Mouse (Mus musculus) forebrain, embryonic 16.5 days (tissue): ENCODE measurements around the gene Rhob. TPM values are rescaled to one million over a fixed set of nuclear protein-coding genes. Genes with fewer than 3 reads are reported as not detected.

Experiments
- ATAC-seq: fragments of 200-750 bp; cut with Nextera tagmentation; 2 replicates; pipeline ENCODE4 v1.8.0; 2017; ENCODE audit warnings: mild to moderate bottlenecking, moderate library complexity
- H3K27ac ChIP-seq: fragments of 300-500 bp; sonication (generic); 2 replicates; pipeline ENCODE4 v1.5.1; 2014; ENCODE audit warnings: low read length, control low read depth
- H3K27me3 ChIP-seq: fragments of 300-500 bp; sonication (generic); replicated peaks from 2 replicates; pipeline ENCODE4 v1.6.1; 2014; ENCODE audit warnings: low read length; ENCODE audit not compliant: control insufficient read depth, insufficient read depth
- H3K36me3 ChIP-seq: fragments of 300-500 bp; sonication (generic); 2 replicates; pipeline ENCODE4 v1.6.1; 2014; ENCODE audit not compliant: control insufficient read depth, insufficient read depth
- H3K4me1 ChIP-seq: fragments of 300-500 bp; sonication (generic); replicated peaks from 2 replicates; pipeline ENCODE4 v1.6.1; 2014; ENCODE audit warnings: low read length; ENCODE audit not compliant: control insufficient read depth, insufficient read depth
- H3K4me2 ChIP-seq: fragments of 300-500 bp; sonication (generic); 2 replicates; pipeline ENCODE4 v1.6.1; 2014; ENCODE audit warnings: mild to moderate bottlenecking, low read length, control low read depth
- H3K4me3 ChIP-seq: fragments of 300-500 bp; sonication (generic); replicated peaks from 2 replicates; pipeline ENCODE4 v1.5.1; 2014; ENCODE audit warnings: mild to moderate bottlenecking, low read length, control low read depth
- H3K9ac ChIP-seq: fragments of 300-500 bp; sonication (generic); replicated peaks from 2 replicates; pipeline ENCODE4 v1.6.1; 2014; ENCODE audit warnings: low read depth, low read length, control low read depth
- H3K9me3 ChIP-seq: fragments of 300-500 bp; sonication (generic); 2 replicates; pipeline ENCODE4 v1.6.1; 2016; ENCODE audit warnings: low read length; ENCODE audit not compliant: control insufficient read depth
- WGBS: fragments of 180-500 bp; shearing (Covaris S2); extraction: QIAGEN DNeasy Blood & Tissue Kit; methylation state at CpG from one replicate; pipeline ENCODE4 v1.1.7; 2014; 5-methylcytosine and 5-hydroxymethylcytosine counted together
- polyA plus RNA-seq: library from polyadenylated mRNA; unstranded; fragments of >200 nt; fragmentation: Nextera tagmentation; extraction: Ambion mirVana; gene quantifications from 2 replicates; pipeline ENCODE4 v1.2.1, GENCODE M21; 2015

The Rhob gene
- polyA plus RNA-seq, 1 experiment from 2014 or later: 70.3 TPM

DNA sequence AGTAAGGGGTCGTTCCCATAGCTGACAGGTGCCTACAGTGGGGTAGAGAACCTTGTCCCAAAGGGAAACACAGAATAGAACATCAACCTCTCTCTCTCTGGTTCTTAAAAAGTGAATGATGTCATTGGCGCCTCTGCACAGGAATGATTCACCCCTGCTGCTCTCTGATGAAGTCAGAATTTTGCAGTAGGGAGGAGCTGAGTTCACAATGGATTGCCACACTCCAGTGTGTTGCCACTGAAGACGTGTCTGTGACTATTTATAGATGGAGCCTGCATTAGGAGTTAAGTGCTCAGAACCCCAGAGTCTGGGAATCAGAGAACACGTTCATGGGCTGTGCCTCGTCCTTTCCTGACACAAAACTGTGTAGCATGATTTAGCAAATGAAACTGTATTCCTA lies 9.9 kb upstream of the Rhob start:
- 58% methylated on average over 5 of the region's 5 CpGs for WGBS
- no peak overlapping the region for H3K4me3 ChIP-seq
- no peak for ATAC-seq

DNA sequence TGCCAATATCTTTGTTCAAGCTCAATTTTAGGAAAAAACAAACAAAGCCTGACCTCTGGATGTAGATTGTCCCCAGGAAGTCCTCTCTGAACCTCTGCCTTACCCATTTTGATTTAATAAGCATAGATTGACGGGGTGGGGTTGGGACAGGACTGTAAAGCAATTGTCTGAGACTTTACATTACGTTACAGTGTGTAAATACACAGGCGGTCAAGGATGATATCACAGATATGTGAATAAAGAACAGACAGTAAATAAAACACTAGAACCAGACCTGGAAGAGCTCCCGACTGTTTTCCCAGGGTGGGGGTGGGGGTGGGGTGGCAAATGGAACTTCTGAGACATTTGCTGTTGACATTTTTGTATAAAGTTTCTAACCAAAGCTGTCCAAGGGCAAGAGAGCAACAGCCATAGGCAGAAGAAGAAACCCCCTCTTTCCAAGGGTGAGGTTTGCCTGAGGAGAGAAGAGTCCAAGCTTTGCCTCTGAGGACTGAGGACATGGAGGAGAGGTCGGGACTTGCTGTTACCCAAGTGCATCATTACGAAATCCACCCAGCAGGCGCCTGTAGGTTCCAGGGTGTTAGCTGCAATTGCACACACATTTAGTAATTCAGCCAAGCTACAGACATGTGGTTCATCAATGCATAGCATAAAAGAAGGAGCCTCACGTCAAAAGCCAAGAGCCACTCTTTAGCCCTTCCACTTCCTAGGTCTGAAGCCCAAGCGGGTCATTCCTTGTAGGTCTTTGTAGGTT lies 7.3 kb upstream of the Rhob start:
- Histone ChIP-seq H3K4me2 (no peak overlapping the region), H3K4me1 (no peaks in the 10 kb centered on the region), H3K9ac (no peak overlapping the region), H3K27me3 (no peaks in the 10 kb centered on the region), H3K4me3 (no peak overlapping the region), H3K9me3 (no peaks in the 10 kb centered on the region), H3K36me3 (no peaks in the 10 kb centered on the region), H3K27ac (no peak overlapping the region)
- ATAC-seq: no peak
- WGBS: 82% methylated on average over 9 of the region's 9 CpGs

More for the DNA sequence above, 9.9 kb upstream of the Rhob start:
- Histone ChIP-seq H3K4me1 (no peaks in the 10 kb centered on the region), H3K9me3 (no peaks in the 10 kb centered on the region), H3K36me3 (no peaks in the 10 kb centered on the region), H3K9ac (no peak overlapping the region), H3K27ac (no peak overlapping the region), H3K4me2 (no peak overlapping the region), H3K27me3 (no peaks in the 10 kb centered on the region)

DNA sequence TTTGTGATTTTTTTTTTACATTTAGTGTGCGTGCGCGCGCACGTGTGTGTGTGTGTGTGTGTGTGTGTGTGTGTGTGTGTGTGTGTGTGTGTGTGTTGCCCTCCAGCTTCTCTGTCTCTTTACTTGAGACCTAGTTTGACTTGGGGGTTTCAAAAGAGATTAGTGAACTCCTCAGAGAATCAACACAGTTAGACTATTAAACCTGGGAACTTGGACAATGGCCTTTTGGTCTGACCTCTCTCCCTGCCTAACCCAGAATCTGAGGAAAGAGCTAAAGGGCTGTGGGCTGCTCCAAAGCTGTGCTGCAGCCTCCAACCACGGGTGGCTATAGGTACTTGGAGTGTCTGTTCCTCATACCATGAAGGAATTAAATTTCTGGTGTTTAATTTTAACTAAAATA lies 4.3 kb upstream of the Rhob start:
- Histone ChIP-seq H3K36me3 (no peaks in the 10 kb centered on the region), H3K9ac (no peak overlapping the region), H3K27ac (no peak overlapping the region), H3K4me2 (no peak overlapping the region), H3K4me1 (peaks cover 13% of the 10 kb centered on the region), H3K9me3 (no peaks in the 10 kb centered on the region), H3K27me3 (no peaks in the 10 kb centered on the region), H3K4me3 (no peak overlapping the region)
- WGBS: 81% methylated on average over 6 of the region's 6 CpGs
- no peak for ATAC-seq

DNA sequence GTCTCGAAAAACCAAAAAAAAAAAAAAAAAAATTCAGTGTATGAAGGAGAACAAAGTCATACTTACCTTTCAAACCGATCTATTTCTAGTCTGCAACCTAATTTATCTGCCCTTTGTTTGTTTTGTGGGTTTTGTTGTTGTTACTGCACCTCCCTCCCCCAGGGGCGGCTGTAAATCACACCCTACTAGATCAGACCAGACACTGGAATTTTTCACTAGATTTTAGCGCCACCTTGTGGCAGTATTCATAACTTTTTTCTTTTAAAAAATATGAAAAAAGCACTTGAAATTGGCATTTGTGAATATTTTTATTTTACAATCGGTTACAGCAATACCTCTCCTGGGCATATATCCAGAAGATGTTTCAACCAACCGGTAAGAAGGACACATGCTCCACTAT lies 2.7 kb upstream of the Rhob start:
- no peak for ATAC-seq
- H3K27me3 ChIP-seq: no peaks in the 10 kb centered on the region
- no peaks in the 10 kb centered on the region for H3K9me3 ChIP-seq
- H3K36me3 ChIP-seq: no peaks in the 10 kb centered on the region
- H3K27ac ChIP-seq: no peak overlapping the region
- H3K4me1 ChIP-seq: peaks cover 20% of the 10 kb centered on the region
- no peak overlapping the region for H3K4me3 ChIP-seq
- whole genome bisulfite sequencing: 11% methylated on average over 6 of the region's 6 CpGs
- no peak overlapping the region for H3K4me2 ChIP-seq
- H3K9ac ChIP-seq: no peak overlapping the region

DNA sequence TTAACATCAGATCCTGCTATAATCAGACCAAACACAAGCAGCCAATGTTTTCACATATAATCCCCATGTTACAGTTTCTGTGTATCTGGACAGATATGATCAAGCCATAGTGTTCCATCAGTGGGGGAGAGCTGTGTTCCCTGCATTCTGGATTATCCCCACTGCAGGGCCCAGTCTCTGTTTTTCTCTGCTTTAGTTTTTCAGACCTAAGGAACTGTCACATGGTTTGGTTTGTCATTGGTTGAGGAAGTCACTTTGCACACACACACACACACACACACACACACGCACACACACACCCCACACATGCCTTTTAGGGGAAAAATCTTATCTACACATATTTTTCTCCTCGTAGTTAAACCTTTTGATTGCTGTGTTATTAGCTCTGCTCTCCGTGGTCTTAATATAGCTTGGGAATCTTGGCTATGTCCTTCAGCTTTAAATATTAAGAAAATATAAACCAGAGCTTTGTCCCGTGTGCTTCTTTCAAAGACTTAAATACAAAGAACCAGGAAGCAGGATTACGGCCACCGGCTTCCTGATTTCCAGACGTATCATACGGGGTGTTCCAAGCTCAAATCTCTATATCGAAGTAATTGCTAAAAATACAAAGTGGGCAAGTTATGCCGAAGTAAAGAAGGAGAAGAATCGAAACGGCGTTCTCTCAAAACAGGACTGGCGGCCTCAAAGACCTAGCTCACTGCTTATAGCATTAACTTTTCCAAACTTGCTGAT lies 1.9 kb upstream of the Rhob start:
- H3K27me3 ChIP-seq: no peaks in the 10 kb centered on the region
- no peaks in the 10 kb centered on the region for H3K9me3 ChIP-seq
- H3K4me3 ChIP-seq: no peak overlapping the region
- no peak overlapping the region for H3K27ac ChIP-seq
- H3K36me3 ChIP-seq: no peaks in the 10 kb centered on the region
- 89% methylated on average over 14 of the region's 14 CpGs for WGBS
- no peak overlapping the region for H3K9ac ChIP-seq
- H3K4me1 ChIP-seq: peaks cover 27% of the 10 kb centered on the region
- H3K4me2 ChIP-seq: no peak overlapping the region
- no peak for ATAC-seq

DNA sequence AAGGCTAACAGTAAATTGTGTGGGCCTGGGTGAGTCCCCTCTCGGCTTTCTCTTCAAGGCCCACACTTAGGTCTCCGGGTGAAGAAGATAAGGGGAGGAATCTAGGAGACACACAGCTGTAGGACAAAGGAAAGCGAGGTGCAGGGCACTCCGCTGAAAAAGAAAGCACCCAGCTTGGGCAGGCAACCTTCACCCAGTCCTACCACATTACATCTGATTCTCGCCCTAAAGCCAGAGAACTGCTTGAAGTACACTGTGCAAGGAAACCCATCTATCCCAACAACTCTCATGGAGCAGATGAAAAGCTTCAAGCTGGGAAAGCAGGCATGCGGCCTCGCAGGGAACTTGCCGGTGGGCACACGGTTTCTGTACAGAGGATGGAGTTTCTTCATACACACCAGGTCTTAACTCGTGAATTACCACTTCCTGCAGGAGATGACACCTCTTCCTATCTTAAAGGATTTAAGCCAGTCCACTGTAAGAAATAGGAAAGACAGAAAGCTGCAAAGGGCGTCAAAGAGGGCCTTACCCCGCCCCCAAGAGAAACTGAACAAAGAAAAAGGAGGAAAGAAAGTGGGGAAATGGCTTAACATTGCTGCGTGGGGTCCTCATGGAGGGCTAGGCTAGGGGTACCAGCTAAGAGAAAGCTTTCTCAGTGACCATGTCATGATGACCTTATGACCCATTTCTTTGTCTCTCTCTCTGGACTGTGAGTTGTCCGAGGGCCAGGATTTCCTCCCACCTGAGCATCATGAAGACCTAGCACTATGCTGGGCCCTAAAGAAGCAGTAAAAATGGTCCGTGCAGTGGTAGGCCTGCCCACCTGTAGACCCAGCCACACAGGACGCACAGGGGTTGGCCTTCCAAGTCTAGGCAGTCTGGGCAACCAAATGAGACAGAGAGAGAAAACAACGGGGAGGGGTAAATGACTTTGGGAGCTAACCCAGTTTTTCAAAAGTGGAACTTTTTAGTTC lies 1.1 kb upstream of the Rhob start:
- H3K27me3 ChIP-seq: no peaks in the 10 kb centered on the region
- ATAC-seq: no peak
- H3K9ac ChIP-seq: peak overlapping the region; percentile 84
- H3K27ac ChIP-seq: peak overlapping the region; percentile 100
- no peaks in the 10 kb centered on the region for H3K9me3 ChIP-seq
- H3K4me1 ChIP-seq: peaks cover 35% of the 10 kb centered on the region
- H3K4me3 ChIP-seq: peak overlapping the region; percentile 91
- no peaks in the 10 kb centered on the region for H3K36me3 ChIP-seq
- peak overlapping the region; percentile 88 for H3K4me2 ChIP-seq
- 51% methylated on average over 17 of the region's 17 CpGs for WGBS

DNA sequence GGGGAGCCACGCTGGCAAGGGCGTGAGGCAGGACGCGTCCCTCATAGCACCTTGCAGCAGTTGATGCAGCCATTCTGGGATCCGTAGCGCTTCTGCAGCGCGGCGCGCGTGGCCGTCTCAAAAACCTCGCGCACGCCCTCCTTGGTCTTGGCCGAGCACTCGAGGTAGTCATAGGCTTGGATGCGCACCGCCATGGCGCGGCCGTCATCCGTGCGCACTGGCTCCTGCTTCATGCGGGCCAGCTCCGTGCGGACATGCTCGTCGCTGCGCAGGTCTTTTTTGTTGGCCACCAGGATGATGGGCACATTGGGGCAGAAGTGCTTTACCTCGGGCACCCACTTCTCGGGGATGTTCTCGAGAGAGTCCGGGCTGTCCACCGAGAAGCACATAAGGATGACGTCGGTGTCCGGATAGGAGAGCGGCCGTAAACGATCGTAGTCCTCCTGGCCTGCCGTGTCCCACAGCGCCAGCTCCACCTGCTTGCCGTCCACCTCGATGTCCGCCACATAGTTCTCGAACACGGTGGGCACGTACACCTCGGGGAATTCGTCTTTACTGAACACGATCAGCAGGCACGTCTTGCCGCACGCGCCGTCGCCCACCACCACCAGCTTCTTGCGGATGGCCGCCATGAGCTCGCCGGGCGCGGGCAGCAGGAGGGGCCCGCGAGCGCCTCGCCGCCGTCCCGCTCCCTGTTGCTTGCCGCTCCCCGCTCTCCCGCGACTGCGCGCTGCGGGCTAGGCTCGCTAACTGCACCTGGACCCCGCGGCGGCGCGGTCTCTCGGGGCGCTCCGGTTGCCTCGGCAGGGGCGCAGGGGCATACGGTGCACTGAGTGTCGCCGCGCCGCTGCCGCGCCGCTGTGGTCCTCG lies 573 bp downstream of the Rhob start:
- under 1% methylated on average over 99 of the region's 99 CpGs for WGBS
- Histone ChIP-seq H3K4me3 (peak overlapping the region; percentile 91), H3K9ac (peak overlapping the region; percentile 96), H3K4me1 (peaks cover 38% of the 10 kb centered on the region), H3K27me3 (no peaks in the 10 kb centered on the region), H3K27ac (peak overlapping the region; percentile 100), H3K9me3 (no peaks in the 10 kb centered on the region), H3K36me3 (no peaks in the 10 kb centered on the region), H3K4me2 (peak overlapping the region; percentile 88)
- peak; percentile 62 for ATAC-seq

DNA sequence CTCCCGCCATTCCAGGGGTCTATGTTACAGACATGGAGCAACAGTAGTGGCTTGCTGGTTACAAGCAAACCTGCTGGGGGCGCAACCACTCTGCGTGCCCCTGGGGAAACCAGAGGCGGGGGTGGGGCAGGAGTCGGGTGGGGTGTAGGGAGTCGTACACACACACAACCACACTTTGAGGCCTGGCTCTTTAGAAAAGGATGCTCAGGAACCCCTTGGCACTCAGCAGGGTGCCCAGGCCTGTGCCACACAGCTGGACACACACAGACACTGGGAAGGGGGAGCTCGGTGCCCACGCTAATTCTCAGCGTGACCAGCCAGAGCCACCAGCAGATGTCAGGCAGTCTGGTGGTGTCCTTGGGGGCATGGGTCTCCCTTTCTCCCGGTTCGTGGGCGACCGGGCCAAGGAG lies 1.2 kb downstream of the Rhob start:
- peak overlapping the region; percentile 88 for H3K4me2 ChIP-seq
- WGBS: under 1% methylated on average over 12 of the region's 13 CpGs

More for the DNA sequence above, 1.2 kb downstream of the Rhob start:
- H3K27ac ChIP-seq: peak overlapping the region; percentile 100
- H3K27me3 ChIP-seq: no peaks in the 10 kb centered on the region
- H3K9ac ChIP-seq: peak overlapping the region; percentile 96
- no peak for ATAC-seq
- no peaks in the 10 kb centered on the region for H3K9me3 ChIP-seq
- no peaks in the 10 kb centered on the region for H3K36me3 ChIP-seq
- peaks cover 38% of the 10 kb centered on the region for H3K4me1 ChIP-seq
- H3K4me3 ChIP-seq: peak overlapping the region; percentile 91
